Mouse (Mus musculus) skeletal muscle tissue, postnatal 0 days (tissue): ENCODE results near the gene Schip1. TPM values are rescaled to one million over a fixed set of nuclear protein-coding genes. Genes with fewer than 3 reads are reported as not detected.

Source experiments
- polyA plus RNA-seq: library from polyadenylated mRNA; unstranded; fragments of >200 nt; fragmentation: Nextera tagmentation; extraction: Ambion mirVana; gene quantifications from 2 replicates; pipeline ENCODE4 v1.2.1, GENCODE M21; 2015

Schip1 gene
- 122 and 151 TPM in 2 replicates for polyA plus RNA-seq

GRCm38 (mm10) chr3:68064731-68065130, at the start of gene Schip1:
TSS of gene Schip1 (plus strand) at chr3:68064802.

Other genes starting within 250 kb of the Schip1 start
- gene Iqcj, start 172.6 kb upstream of the Schip1 start, polyA plus RNA-seq: not detected in 2 replicates
- not detected in 2 replicates for gene Iqschfp, start 172.6 kb upstream of the Schip1 start, polyA plus RNA-seq